Mouse (Mus musculus): Measurements from ENCODE around the gene Aar2. TPM values are rescaled to one million over a fixed set of nuclear protein-coding genes. Genes with fewer than 3 reads are reported as not detected.

The Aar2 gene
- polyA plus RNA-seq, 1 experiment, result 16.4 TPM

DNA sequence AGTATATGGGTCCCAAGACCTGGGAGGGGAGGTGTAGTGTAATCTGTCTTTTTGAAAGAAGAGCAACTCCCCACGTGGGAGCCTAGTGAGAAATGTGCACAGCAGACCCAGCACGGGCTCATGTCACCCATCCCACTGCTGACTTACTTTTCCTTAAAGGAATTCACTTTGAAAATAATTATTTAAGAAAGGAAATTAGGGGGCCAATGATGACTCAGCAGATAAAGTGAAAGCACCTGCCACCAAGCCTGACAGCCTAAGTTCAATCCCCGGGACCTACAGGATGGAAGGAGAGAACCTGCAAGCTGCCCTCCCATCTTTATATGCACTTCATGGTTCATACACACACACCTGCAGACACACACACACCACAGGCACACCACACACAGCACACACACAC is 3.6 kb upstream of the Aar2 start:
- Histone ChIP-seq H3K36me3 (ENCODE audit: control insufficient read depth, insufficient read depth, low read length, poor library complexity, severe bottlenecking) (no peaks in the 10 kb centered on the region), H3K9ac (ENCODE audit: low read depth, poor library complexity, severe bottlenecking) (no peak overlapping the region), H3K4me3 (ENCODE audit: low read depth, low read length) (no peak overlapping the region), H3K27ac (ENCODE audit: insufficient read depth, low read length) (no peak overlapping the region), H3K9me3 (replicated peaks; ENCODE audit: control insufficient read depth, insufficient read depth, low read length, poor library complexity, severe bottlenecking) (no peaks in the 10 kb centered on the region), H3K27me3 (ENCODE audit: control insufficient read depth, insufficient read depth, low read length, poor library complexity, severe bottlenecking) (no peaks in the 10 kb centered on the region), H3K4me1 (ENCODE audit: control insufficient read depth, insufficient read depth, low read length) (no peaks in the 10 kb centered on the region)
- TF ChIP-seq POLR2A (IDR thresholded peaks at IDR 0.05; ENCODE audit: insufficient read depth, low read length), result no peak
- TF ChIP-seq EP300 (IDR thresholded peaks at IDR 0.05; ENCODE audit: insufficient read depth, low read depth, low read length), result no peak
- no peak for TF ChIP-seq CTCF (IDR thresholded peaks at IDR 0.05; ENCODE audit: low read depth, low read length)

GRCm38 (mm10) chr2:156552421-156552820 is 5.0 kb downstream of the Aar2 start:
- Histone ChIP-seq H3K4me1 (ENCODE audit: control insufficient read depth, insufficient read depth, low read length) (no peaks in the 10 kb centered on the region), H3K9ac (ENCODE audit: low read depth, poor library complexity, severe bottlenecking) (no peak overlapping the region), H3K27me3 (ENCODE audit: control insufficient read depth, insufficient read depth, low read length, poor library complexity, severe bottlenecking) (no peaks in the 10 kb centered on the region), H3K9me3 (replicated peaks; ENCODE audit: control insufficient read depth, insufficient read depth, low read length, poor library complexity, severe bottlenecking) (no peaks in the 10 kb centered on the region), H3K27ac (ENCODE audit: insufficient read depth, low read length) (no peak overlapping the region), H3K36me3 (ENCODE audit: control insufficient read depth, insufficient read depth, low read length, poor library complexity, severe bottlenecking) (peaks cover 35% of the 10 kb centered on the region), H3K4me3 (ENCODE audit: low read depth, low read length) (no peak overlapping the region)
- TF ChIP-seq EP300 (IDR thresholded peaks at IDR 0.05; ENCODE audit: insufficient read depth, low read depth, low read length), result no peak
- TF ChIP-seq CTCF (IDR thresholded peaks at IDR 0.05; ENCODE audit: low read depth, low read length), result no peak
- no peak for TF ChIP-seq POLR2A (IDR thresholded peaks at IDR 0.05; ENCODE audit: insufficient read depth, low read length)

DNA sequence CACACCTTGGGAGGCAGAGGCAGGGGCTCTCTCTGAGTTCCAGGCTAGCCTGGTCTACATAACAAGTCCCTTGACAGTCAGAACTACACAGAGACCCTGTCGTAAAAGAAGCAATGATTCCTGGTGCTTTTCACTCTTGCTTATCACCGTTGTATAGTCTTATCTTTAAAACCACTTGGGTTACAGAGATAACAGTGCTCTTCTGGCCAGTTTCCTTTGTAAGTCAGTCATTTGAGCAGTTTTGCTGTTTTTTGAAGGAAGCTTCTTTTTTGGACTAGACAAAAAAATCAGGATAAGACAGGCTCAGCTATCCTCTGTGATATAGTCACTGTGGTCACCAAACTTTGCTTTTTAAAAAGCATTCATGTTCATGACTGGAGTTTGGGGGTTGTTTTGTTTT is 14.4 kb downstream of the Aar2 start:
- H3K36me3 ChIP-seq (ENCODE audit: control insufficient read depth, insufficient read depth, low read length, poor library complexity, severe bottlenecking), result peaks cover 25% of the 10 kb centered on the region
- no peaks in the 10 kb centered on the region for H3K9me3 ChIP-seq (replicated peaks; ENCODE audit: control insufficient read depth, insufficient read depth, low read length, poor library complexity, severe bottlenecking)
- TF ChIP-seq EP300 (IDR thresholded peaks at IDR 0.05; ENCODE audit: insufficient read depth, low read depth, low read length), result no peak
- no peak for TF ChIP-seq CTCF (IDR thresholded peaks at IDR 0.05; ENCODE audit: low read depth, low read length)
- no peak for TF ChIP-seq POLR2A (IDR thresholded peaks at IDR 0.05; ENCODE audit: insufficient read depth, low read length)
- no peak overlapping the region for H3K27ac ChIP-seq (ENCODE audit: insufficient read depth, low read length)
- no peak overlapping the region for H3K4me3 ChIP-seq (ENCODE audit: low read depth, low read length)
- H3K9ac ChIP-seq (ENCODE audit: low read depth, poor library complexity, severe bottlenecking), result no peak overlapping the region
- H3K4me1 ChIP-seq (ENCODE audit: control insufficient read depth, insufficient read depth, low read length), result no peaks in the 10 kb centered on the region
- no peaks in the 10 kb centered on the region for H3K27me3 ChIP-seq (ENCODE audit: control insufficient read depth, insufficient read depth, low read length, poor library complexity, severe bottlenecking)

DNA sequence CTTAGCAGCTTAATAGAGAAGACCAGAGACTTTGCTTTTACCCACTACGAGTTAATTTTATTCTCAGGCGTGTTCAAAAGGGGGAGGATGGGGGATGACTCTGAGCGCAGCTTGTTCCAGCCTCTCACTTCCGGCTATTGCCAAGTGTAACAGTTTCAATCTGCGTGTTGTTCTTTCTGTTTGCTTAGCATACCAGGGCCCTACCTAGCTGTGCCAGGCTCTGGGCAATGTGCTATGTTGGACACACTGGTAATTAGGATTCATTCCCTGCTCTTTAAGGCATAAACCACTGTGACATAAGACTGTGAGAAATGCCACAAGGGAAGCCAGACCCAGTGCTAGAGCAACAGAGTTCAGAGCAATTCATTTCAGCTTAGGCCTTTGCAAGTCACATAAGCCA is 16.2 kb downstream of the Aar2 start:
- Histone ChIP-seq H3K27ac (ENCODE audit: insufficient read depth, low read length) (no peak overlapping the region), H3K9ac (ENCODE audit: low read depth, poor library complexity, severe bottlenecking) (no peak overlapping the region), H3K36me3 (ENCODE audit: control insufficient read depth, insufficient read depth, low read length, poor library complexity, severe bottlenecking) (peaks cover 31% of the 10 kb centered on the region), H3K4me3 (ENCODE audit: low read depth, low read length) (no peak overlapping the region), H3K27me3 (ENCODE audit: control insufficient read depth, insufficient read depth, low read length, poor library complexity, severe bottlenecking) (no peaks in the 10 kb centered on the region), H3K9me3 (replicated peaks; ENCODE audit: control insufficient read depth, insufficient read depth, low read length, poor library complexity, severe bottlenecking) (no peaks in the 10 kb centered on the region), H3K4me1 (ENCODE audit: control insufficient read depth, insufficient read depth, low read length) (no peaks in the 10 kb centered on the region)
- TF ChIP-seq POLR2A (IDR thresholded peaks at IDR 0.05; ENCODE audit: insufficient read depth, low read length) (no peak), EP300 (IDR thresholded peaks at IDR 0.05; ENCODE audit: insufficient read depth, low read depth, low read length) (no peak), CTCF (IDR thresholded peaks at IDR 0.05; ENCODE audit: low read depth, low read length) (no peak)

GRCm38 (mm10) chr2:156566512-156566911 is 19.1 kb downstream of the Aar2 start:
- Histone ChIP-seq H3K9ac (ENCODE audit: low read depth, poor library complexity, severe bottlenecking) (no peak overlapping the region), H3K27me3 (ENCODE audit: control insufficient read depth, insufficient read depth, low read length, poor library complexity, severe bottlenecking) (no peaks in the 10 kb centered on the region), H3K36me3 (ENCODE audit: control insufficient read depth, insufficient read depth, low read length, poor library complexity, severe bottlenecking) (peaks cover 22% of the 10 kb centered on the region), H3K27ac (ENCODE audit: insufficient read depth, low read length) (no peak overlapping the region), H3K4me3 (ENCODE audit: low read depth, low read length) (no peak overlapping the region), H3K4me1 (ENCODE audit: control insufficient read depth, insufficient read depth, low read length) (no peaks in the 10 kb centered on the region), H3K9me3 (replicated peaks; ENCODE audit: control insufficient read depth, insufficient read depth, low read length, poor library complexity, severe bottlenecking) (no peaks in the 10 kb centered on the region)
- no peak for TF ChIP-seq POLR2A (IDR thresholded peaks at IDR 0.05; ENCODE audit: insufficient read depth, low read length)
- no peak for TF ChIP-seq EP300 (IDR thresholded peaks at IDR 0.05; ENCODE audit: insufficient read depth, low read depth, low read length)
- TF ChIP-seq CTCF (IDR thresholded peaks at IDR 0.05; ENCODE audit: low read depth, low read length), result no peak

DNA sequence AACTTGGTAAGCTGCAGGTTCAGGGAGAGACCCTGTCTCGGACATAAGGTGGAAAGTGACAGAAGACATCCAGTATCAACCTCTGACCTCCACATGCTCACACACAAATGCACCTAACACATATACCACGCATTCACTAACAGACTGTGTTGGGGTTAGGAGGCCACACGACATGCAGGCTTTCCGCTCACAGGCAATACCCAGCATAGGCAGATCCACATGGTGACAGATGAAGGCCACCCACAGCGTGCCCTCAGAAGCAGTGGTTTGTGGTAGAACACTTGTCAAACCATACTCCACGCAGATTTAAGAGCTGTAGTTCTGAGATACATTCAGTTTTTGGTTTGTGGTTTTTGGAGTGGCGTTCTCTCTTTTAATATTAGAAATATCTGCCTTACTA is 21.3 kb downstream of the Aar2 start:
- Histone ChIP-seq H3K27me3 (ENCODE audit: control insufficient read depth, insufficient read depth, low read length, poor library complexity, severe bottlenecking) (no peaks in the 10 kb centered on the region), H3K9ac (ENCODE audit: low read depth, poor library complexity, severe bottlenecking) (no peak overlapping the region), H3K9me3 (replicated peaks; ENCODE audit: control insufficient read depth, insufficient read depth, low read length, poor library complexity, severe bottlenecking) (no peaks in the 10 kb centered on the region), H3K4me3 (ENCODE audit: low read depth, low read length) (no peak overlapping the region), H3K4me1 (ENCODE audit: control insufficient read depth, insufficient read depth, low read length) (no peaks in the 10 kb centered on the region), H3K27ac (ENCODE audit: insufficient read depth, low read length) (no peak overlapping the region), H3K36me3 (ENCODE audit: control insufficient read depth, insufficient read depth, low read length, poor library complexity, severe bottlenecking) (peaks cover 22% of the 10 kb centered on the region)
- TF ChIP-seq CTCF (IDR thresholded peaks at IDR 0.05; ENCODE audit: low read depth, low read length) (no peak), EP300 (IDR thresholded peaks at IDR 0.05; ENCODE audit: insufficient read depth, low read depth, low read length) (no peak), POLR2A (IDR thresholded peaks at IDR 0.05; ENCODE audit: insufficient read depth, low read length) (no peak)
